Mouse (Mus musculus) retina, embryonic 14.5 days (tissue): ENCODE data around the gene Olfr424.
A peak's percentile ranks its signal among the peaks of the same experiment; 100 is the strongest.

Experiments
- DNase-seq: peaks from one replicate; pipeline ENCODE4 v3.0.0-alpha.2; 2015; ENCODE audit warnings: low spot score

Olfr424 gene

GRCm38 (mm10) chr1:174131217-174131616, at the start of gene Olfr424:
TSS of gene Olfr424 (plus strand) at chr1:174131517.
- no peak for DNase-seq

GRCm38 (mm10) chr1:174084031-174084430, 47.3 kb upstream of the Olfr424 start, which contains the start of gene Olfr429:
TSS of gene Olfr429 (plus strand) at chr1:174084331.
- no peak for DNase-seq

GRCm38 (mm10) chr1:174096591-174096990, 34.7 kb upstream of the Olfr424 start, which contains the start of gene Olfr427:
TSS of gene Olfr427 (plus strand) at chr1:174096891.
- no peak for DNase-seq

GRCm38 (mm10) chr1:174103735-174104134, 27.6 kb upstream of the Olfr424 start:
- DNase-seq, result peak; percentile 44

GRCm38 (mm10) chr1:174121062-174121461, 10.3 kb upstream of the Olfr424 start, which contains the start of gene Olfr231:
TSS of gene Olfr231 (minus strand) at chr1:174121162.
- no peak for DNase-seq

GRCm38 (mm10) chr1:174131999-174132398, 682 bp downstream of the Olfr424 start:
- DNase-seq, result peak; percentile 12

- DNase-seq, result no peak
Measured at GRCm38 (mm10) chr1:174141384-174141783, 10.1 kb downstream of the Olfr424 start.

GRCm38 (mm10) chr1:174146696-174147095, 15.4 kb downstream of the Olfr424 start:
- DNase-seq, result no peak

GRCm38 (mm10) chr1:174149289-174149688, 18.0 kb downstream of the Olfr424 start:
- no peak for DNase-seq

- no peak for DNase-seq
Measured at GRCm38 (mm10) chr1:174155333-174155732, 24.0 kb downstream of the Olfr424 start, which contains the start of gene Olfr420. TSS of gene Olfr420 (plus strand) at chr1:174155633.

- DNase-seq, result no peak
Measured at GRCm38 (mm10) chr1:174157622-174158021, 26.3 kb downstream of the Olfr424 start.

GRCm38 (mm10) chr1:174158512-174158911, 27.2 kb downstream of the Olfr424 start:
- DNase-seq, result no peak

- DNase-seq, result no peak
Measured at GRCm38 (mm10) chr1:174159095-174159494, 27.8 kb downstream of the Olfr424 start.

GRCm38 (mm10) chr1:174169024-174169423, 37.7 kb downstream of the Olfr424 start:
- DNase-seq, result peak; percentile 3

- DNase-seq, result no peak
Measured at GRCm38 (mm10) chr1:174170706-174171501, 39.6 kb downstream of the Olfr424 start.

- DNase-seq, result no peak
Measured at GRCm38 (mm10) chr1:174171537-174171936, 40.2 kb downstream of the Olfr424 start.

- peak; percentile 2 for DNase-seq
Measured at GRCm38 (mm10) chr1:174172605-174173004, 41.3 kb downstream of the Olfr424 start, which contains the start of gene Spta1. TSS of gene Spta1 (plus strand) at chr1:174172776.
